Mouse (Mus musculus) MN1 (cell line): Measurements from ENCODE around the gene Wnt3.
"Not testable (repeated sequence)": the region's sequence is repeated elsewhere in the genome, so short reads cannot be mapped to it uniquely, and the experiment has no call there.

Source experiments
- DNase-seq: peaks from one replicate; pipeline ENCODE4 v3.0.0-alpha.2; 2016; ENCODE audit warnings: low spot score

The Wnt3 gene

GRCm38 (mm10) chr11:103773387-103774227 lies at the start of gene Wnt3:
Gene Wnt3 (plus strand): TSS chr11:103774150.
- no peak for DNase-seq

- no peak for DNase-seq
Measured at GRCm38 (mm10) chr11:103724331-103724771, 49.6 kb upstream of the Wnt3 start.

- no peak for DNase-seq
Measured at GRCm38 (mm10) chr11:103729282-103729985, 44.5 kb upstream of the Wnt3 start.

- peak; percentile 28 for DNase-seq
Measured at GRCm38 (mm10) chr11:103731594-103731993, 42.4 kb upstream of the Wnt3 start.

- DNase-seq, result no peak
Measured at GRCm38 (mm10) chr11:103732306-103732705, 41.6 kb upstream of the Wnt3 start.

GRCm38 (mm10) chr11:103733069-103733468 lies 40.9 kb upstream of the Wnt3 start:
- DNase-seq, result no peak

- peak; percentile 19 for DNase-seq
Measured at GRCm38 (mm10) chr11:103733961-103734360, 40.0 kb upstream of the Wnt3 start.

GRCm38 (mm10) chr11:103734411-103735045 lies 39.4 kb upstream of the Wnt3 start:
- no peak for DNase-seq

GRCm38 (mm10) chr11:103735046-103735781 lies 38.7 kb upstream of the Wnt3 start:
- DNase-seq, result no peak

GRCm38 (mm10) chr11:103749306-103750089 lies 24.5 kb upstream of the Wnt3 start, which contains the start of gene Wnt9b:
Gene Wnt9b (minus strand): TSS chr11:103749821.
- no peak for DNase-seq

GRCm38 (mm10) chr11:103750612-103751011 lies 23.3 kb upstream of the Wnt3 start:
- DNase-seq, result no peak

GRCm38 (mm10) chr11:103758054-103758453 lies 15.9 kb upstream of the Wnt3 start:
- no peak for DNase-seq

- DNase-seq, result peak; percentile 62
Measured at GRCm38 (mm10) chr11:103758706-103759105, 15.2 kb upstream of the Wnt3 start.

GRCm38 (mm10) chr11:103760101-103760500 lies 13.8 kb upstream of the Wnt3 start:
- DNase-seq, result no peak

- DNase-seq, result not testable (repeated sequence)
Measured at GRCm38 (mm10) chr11:103760891-103761290, 13.1 kb upstream of the Wnt3 start.

GRCm38 (mm10) chr11:103763410-103764163 lies 10.4 kb upstream of the Wnt3 start:
- DNase-seq, result peak; percentile 61

GRCm38 (mm10) chr11:103764601-103765000 lies 9.3 kb upstream of the Wnt3 start:
- DNase-seq, result peak; percentile 64

- no peak for DNase-seq
Measured at GRCm38 (mm10) chr11:103765556-103766011, 8.4 kb upstream of the Wnt3 start.

- no peak for DNase-seq
Measured at GRCm38 (mm10) chr11:103771160-103771817, 2.7 kb upstream of the Wnt3 start.
